Mouse (Mus musculus): Measurements from ENCODE around the gene 4930513O06Rik. TPM values are rescaled to one million over a fixed set of nuclear protein-coding genes. Genes with fewer than 3 reads are reported as not detected.

The 4930513O06Rik gene
- polyA plus RNA-seq, 1 experiment from 2014 or later, result not detected

DNA sequence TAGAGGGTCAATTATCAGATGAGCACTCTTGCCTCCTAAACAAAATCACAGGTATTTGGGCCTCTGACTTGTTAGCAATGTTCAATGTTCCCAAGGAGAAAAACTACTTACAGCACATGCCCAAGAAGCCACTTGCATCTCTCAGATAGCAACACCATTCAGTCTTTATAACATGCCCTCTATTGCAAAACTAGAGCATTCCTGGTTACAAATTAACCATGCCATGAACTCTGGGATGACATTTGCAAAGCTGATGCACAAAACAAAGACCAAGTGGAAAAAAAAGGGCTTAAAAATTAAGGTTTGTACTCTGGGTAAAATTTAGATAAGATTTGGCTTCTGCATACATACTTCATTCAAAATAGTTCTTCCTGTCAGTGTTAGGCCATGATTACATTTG lies 966 bp upstream of the 4930513O06Rik start, which contains the start of gene Serpina7:
Gene Serpina7 (minus strand): TSS at position 160 of the 400 bp plus-strand sequence.
- Histone ChIP-seq H3K9me3 (ENCODE audit: control insufficient read depth, low read length) (no peaks in the 10 kb centered on the region), H3K27me3 (ENCODE audit: control insufficient read depth, insufficient read depth, low read length) (no peaks in the 10 kb centered on the region), H3K4me3 (ENCODE audit: control insufficient read depth in 1 of 2, insufficient read depth in 1 of 2, low read depth in 1 of 2, low read length in 2 of 2) (no peak within 1 kb of the TSS), H3K27ac (replicated peaks in 1 of 2; ENCODE audit: control insufficient read depth in 1 of 2, insufficient read depth in 1 of 2, low read depth in 2 of 2, low read length in 2 of 2) (no peak within 1 kb of the TSS), H3K36me3 (ENCODE audit: control insufficient read depth, insufficient read depth, low read length) (no peaks in the 10 kb centered on the region), H3K9ac (ENCODE audit: low read length) (no peak within 1 kb of the TSS), H3K4me1 (ENCODE audit: control insufficient read depth in 2 of 2, insufficient read depth in 2 of 2, low read length in 2 of 2) (no peaks in the 10 kb centered on the region), H3K4me2 (ENCODE audit: low read length) (no peak within 1 kb of the TSS)
- no peak for ATAC-seq (ENCODE audit: insufficient number of reproducible peaks, insufficient read depth, low FRiP score, low read depth)

DNA sequence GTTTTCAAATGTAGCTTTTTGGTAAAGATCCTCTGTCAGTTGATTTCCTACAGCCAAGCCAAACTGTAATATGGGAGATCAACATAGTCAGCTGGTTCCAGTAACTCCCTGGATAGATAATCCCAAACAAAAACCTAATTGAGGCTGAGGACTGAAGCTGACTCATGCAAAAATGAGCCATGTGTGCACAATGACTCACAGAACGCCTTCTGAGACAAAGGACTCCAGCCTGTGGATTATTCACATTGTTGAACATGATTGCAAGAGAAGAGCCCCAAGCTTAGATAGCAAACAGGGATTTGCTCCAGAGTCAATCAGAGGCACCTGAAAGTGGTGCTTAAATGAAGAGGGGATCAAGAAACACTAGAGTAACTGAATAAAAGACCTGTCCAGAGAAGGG lies 11.2 kb downstream of the 4930513O06Rik start:
- no peaks in the 10 kb centered on the region for H3K9me3 ChIP-seq (ENCODE audit: control insufficient read depth, low read length)
- no peak overlapping the region for H3K4me3 ChIP-seq (ENCODE audit: control insufficient read depth in 1 of 2, insufficient read depth in 1 of 2, low read depth in 1 of 2, low read length in 2 of 2)
- no peaks in the 10 kb centered on the region for H3K4me1 ChIP-seq (ENCODE audit: control insufficient read depth in 2 of 2, insufficient read depth in 2 of 2, low read length in 2 of 2)
- no peaks in the 10 kb centered on the region for H3K27me3 ChIP-seq (ENCODE audit: control insufficient read depth, insufficient read depth, low read length)
- H3K9ac ChIP-seq (ENCODE audit: low read length), result no peak overlapping the region
- H3K36me3 ChIP-seq (ENCODE audit: control insufficient read depth, insufficient read depth, low read length), result no peaks in the 10 kb centered on the region
- ATAC-seq (ENCODE audit: insufficient number of reproducible peaks, insufficient read depth, low FRiP score, low read depth), result no peak
- no peak overlapping the region for H3K4me2 ChIP-seq (ENCODE audit: low read length)
- WGBS, result 47% methylated on average over 1 of the region's 1 CpGs
- H3K27ac ChIP-seq (replicated peaks in 1 of 2; ENCODE audit: control insufficient read depth in 1 of 2, insufficient read depth in 1 of 2, low read depth in 2 of 2, low read length in 2 of 2), result no peak overlapping the region

DNA sequence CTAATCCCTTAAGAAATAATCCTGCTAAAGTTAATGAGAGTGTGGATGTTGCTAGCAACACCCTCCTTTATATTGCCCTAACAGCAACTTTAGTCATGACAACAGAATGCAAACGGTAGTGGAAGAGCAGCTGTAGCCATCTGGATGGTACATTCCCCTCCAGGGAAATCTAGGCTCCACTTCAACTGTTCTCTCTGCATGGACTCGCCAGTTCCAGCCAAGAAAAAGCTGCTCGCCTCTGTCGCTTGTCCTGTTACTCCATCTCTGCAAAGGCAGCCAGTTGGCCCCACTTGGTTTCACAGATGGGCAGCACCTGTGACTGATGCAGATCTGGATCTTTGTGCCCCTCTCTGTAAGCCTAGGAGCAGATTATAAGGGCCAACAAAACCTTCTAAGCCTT lies 48.0 kb downstream of the 4930513O06Rik start:
- no peak for ATAC-seq (ENCODE audit: insufficient number of reproducible peaks, insufficient read depth, low FRiP score, low read depth)
- WGBS, result 54% methylated on average over 4 of the region's 4 CpGs

More for the DNA sequence above, 48.0 kb downstream of the 4930513O06Rik start:
- H3K36me3 ChIP-seq (ENCODE audit: control insufficient read depth, insufficient read depth, low read length), result no peaks in the 10 kb centered on the region
- no peak overlapping the region for H3K4me2 ChIP-seq (ENCODE audit: low read length)
- no peak overlapping the region for H3K27ac ChIP-seq (replicated peaks in 1 of 2; ENCODE audit: control insufficient read depth in 1 of 2, insufficient read depth in 1 of 2, low read depth in 2 of 2, low read length in 2 of 2)
- no peaks in the 10 kb centered on the region for H3K9me3 ChIP-seq (ENCODE audit: control insufficient read depth, low read length)
- H3K4me3 ChIP-seq (ENCODE audit: control insufficient read depth in 1 of 2, insufficient read depth in 1 of 2, low read depth in 1 of 2, low read length in 2 of 2), result no peak overlapping the region
- H3K9ac ChIP-seq (ENCODE audit: low read length), result no peak overlapping the region
- no peaks in the 10 kb centered on the region for H3K27me3 ChIP-seq (ENCODE audit: control insufficient read depth, insufficient read depth, low read length)
- no peaks in the 10 kb centered on the region for H3K4me1 ChIP-seq (ENCODE audit: control insufficient read depth in 2 of 2, insufficient read depth in 2 of 2, low read length in 2 of 2)

Other genes starting within 250 kb of the 4930513O06Rik start
- 37.2 and 44.9 TPM in 2 replicates for gene Nrk, start 171.8 kb upstream of the 4930513O06Rik start, polyA plus RNA-seq (2014; fragmentation: Nextera tagmentation; extraction: Ambion mirVana)
- not detected in 2 replicates for gene Serpina7, start 1.0 kb upstream of the 4930513O06Rik start, polyA plus RNA-seq (2014; fragmentation: Nextera tagmentation; extraction: Ambion mirVana)
- gene 4933428M09Rik, start 93.0 kb downstream of the 4930513O06Rik start, polyA plus RNA-seq (2014; fragmentation: Nextera tagmentation; extraction: Ambion mirVana), result not detected in 2 replicates
- 38.1 and 40.4 TPM in 2 replicates for gene Mum1l1, start 123.8 kb downstream of the 4930513O06Rik start, polyA plus RNA-seq (2014; fragmentation: Nextera tagmentation; extraction: Ambion mirVana)
- 0.28 TPM in 1 of 2 replicates, not detected in the other for gene Trap1a, start 247.4 kb downstream of the 4930513O06Rik start, polyA plus RNA-seq (2014; fragmentation: Nextera tagmentation; extraction: Ambion mirVana)

Measured in heart, embryonic 14.5 days (tissue).